Mouse (Mus musculus) thymus, adult 2 months (tissue): Measurements from ENCODE around the gene Chdh. TPM values are rescaled to one million over a fixed set of nuclear protein-coding genes. Genes with fewer than 3 reads are reported as not detected.

Experiments
- DNase-seq: peaks from one replicate; pipeline ENCODE4 v3.0.0; 2021
- H3K27ac ChIP-seq: fragments of 200-500 bp; 2 replicates; pipeline ENCODE4 v1.5.1; 2012; ENCODE audit warnings: low read length, control low read depth; ENCODE audit not compliant: control insufficient read depth, insufficient read depth
- H3K27me3 ChIP-seq: fragments of 200-500 bp; 2 replicates; pipeline ENCODE4 v1.6.1; 2012; ENCODE audit warnings: mild to moderate bottlenecking, low read length, moderate library complexity, mixed read lengths; ENCODE audit not compliant: control insufficient read depth, insufficient read depth
- H3K36me3 ChIP-seq: fragments of 200-500 bp; 2 replicates; pipeline ENCODE4 v1.6.1; 2012; ENCODE audit warnings: mild to moderate bottlenecking, low read length, moderate library complexity; ENCODE audit not compliant: control insufficient read depth, insufficient read depth
- H3K4me1 ChIP-seq: fragments of 200-500 bp; replicated peaks from 2 replicates; pipeline ENCODE4 v1.6.1; 2012; ENCODE audit warnings: low read length; ENCODE audit not compliant: control insufficient read depth, insufficient read depth
- H3K4me3 ChIP-seq: fragments of 200-500 bp; 2 replicates; pipeline ENCODE4 v1.5.1; 2012; ENCODE audit warnings: mild to moderate bottlenecking, low read length, control low read depth, moderate library complexity; ENCODE audit not compliant: control insufficient read depth, insufficient read depth
- CTCF ChIP-seq: fragments of 200-500 bp; IDR thresholded peaks from 2 replicates; pipeline ENCODE4 v1.5.1; 2012; ENCODE audit warnings: mild to moderate bottlenecking, control low read depth, low read length, moderate library complexity, borderline replicate concordance; ENCODE audit not compliant: control insufficient read depth, poor library complexity, insufficient read depth; ENCODE audit errors: extremely low read depth
- POLR2A ChIP-seq: fragments of 200-500 bp; IDR thresholded peaks from 2 replicates; pipeline ENCODE4 v1.6.1; 2012; ENCODE audit warnings: mild to moderate bottlenecking, low read length, control low read depth, moderate library complexity; ENCODE audit not compliant: control insufficient read depth, poor library complexity, insufficient read depth; ENCODE audit errors: extremely low read depth
- WGBS: fragments of 180-500 bp; shearing (Covaris S2); methylation state at CpG from one replicate; pipeline ENCODE4 v1.1.7; 2018; 5-methylcytosine and 5-hydroxymethylcytosine counted together
- polyA plus RNA-seq: library from polyadenylated mRNA; depleted of rRNA; stranded (reverse); fragments of >200 nt; gene quantifications from 2 replicates; pipeline ENCODE4 v1.2.3, GENCODE M21; 2012

The Chdh gene
- polyA plus RNA-seq, 1 experiment, result 51.3 TPM

- Histone ChIP-seq H3K27ac (no peak overlapping the region), H3K4me1 (no peaks in the 10 kb centered on the region), H3K27me3 (no peaks in the 10 kb centered on the region), H3K4me3 (no peak overlapping the region), H3K36me3 (no peaks in the 10 kb centered on the region)
- WGBS, result 90% methylated on average over 3 of the region's 3 CpGs
- TF ChIP-seq CTCF (no peak), POLR2A (no peak)
- DNase-seq, result no peak
These were observed 39.2 kb downstream of the Chdh start for GRCm38 (mm10) chr14:30048049-30048448.

- WGBS, result 94% methylated on average over 8 of the region's 8 CpGs
- Histone ChIP-seq H3K4me3 (no peak overlapping the region), H3K27me3 (no peaks in the 10 kb centered on the region), H3K27ac (no peak overlapping the region), H3K4me1 (no peaks in the 10 kb centered on the region), H3K36me3 (no peaks in the 10 kb centered on the region)
- TF ChIP-seq POLR2A (no peak), CTCF (no peak)
- DNase-seq, result no peak
These were observed 41.5 kb downstream of the Chdh start for GRCm38 (mm10) chr14:30050280-30050679.

GRCm38 (mm10) chr14:30054922-30055321 is 46.1 kb downstream of the Chdh start:
- 57% methylated on average over 7 of the region's 7 CpGs for WGBS
- Histone ChIP-seq H3K27ac (no peak overlapping the region), H3K4me1 (no peaks in the 10 kb centered on the region), H3K27me3 (no peaks in the 10 kb centered on the region), H3K4me3 (no peak overlapping the region), H3K36me3 (no peaks in the 10 kb centered on the region)
- DNase-seq, result no peak
- TF ChIP-seq CTCF, result no peak
- no peak for TF ChIP-seq POLR2A

GRCm38 (mm10) chr14:30056031-30056766 is 47.4 kb downstream of the Chdh start:
- Histone ChIP-seq H3K4me3 (no peak overlapping the region), H3K27ac (no peak overlapping the region), H3K4me1 (no peaks in the 10 kb centered on the region), H3K36me3 (no peaks in the 10 kb centered on the region), H3K27me3 (no peaks in the 10 kb centered on the region)
- WGBS, result 91% methylated on average over 13 of the region's 13 CpGs
- no peak for DNase-seq
- no peak for TF ChIP-seq POLR2A
- TF ChIP-seq CTCF, result no peak

GRCm38 (mm10) chr14:30064864-30065263 is 56.0 kb downstream of the Chdh start:
- DNase-seq, result no peak
- TF ChIP-seq CTCF, result no peak
- no peak for TF ChIP-seq POLR2A
- no peak overlapping the region for H3K27ac ChIP-seq
- WGBS, result 20% methylated on average over 2 of the region's 2 CpGs
- no peak overlapping the region for H3K4me3 ChIP-seq
- no peaks in the 10 kb centered on the region for H3K27me3 ChIP-seq
- no peaks in the 10 kb centered on the region for H3K36me3 ChIP-seq
- H3K4me1 ChIP-seq, result no peaks in the 10 kb centered on the region

GRCm38 (mm10) chr14:30066752-30067151 is 57.9 kb downstream of the Chdh start:
- WGBS, result 92% methylated on average over 11 of the region's 12 CpGs
- Histone ChIP-seq H3K27ac (no peak overlapping the region), H3K36me3 (no peaks in the 10 kb centered on the region), H3K27me3 (no peaks in the 10 kb centered on the region), H3K4me3 (no peak overlapping the region), H3K4me1 (no peaks in the 10 kb centered on the region)
- DNase-seq, result no peak
- no peak for TF ChIP-seq POLR2A
- no peak for TF ChIP-seq CTCF
